Mouse (Mus musculus): ENCODE data around the gene Parpbp.

Gene Parpbp

GRCm38 (mm10) chr10:88146707-88147477 lies at the start of gene Parpbp, which contains the start of gene Nup37:
Gene Parpbp, minus strand, starts transcription at chr10:88146941.
Gene Nup37, plus strand, starts transcription at chr10:88146992.
- WGBS = 1% methylated on average over 53 of the region's 53 CpGs

- WGBS = 62% methylated on average over 7 of the region's 7 CpGs
Observed at GRCm38 (mm10) chr10:88167438-88168077, 20.8 kb upstream of the Parpbp start.

GRCm38 (mm10) chr10:88166158-88166557 lies 19.4 kb upstream of the Parpbp start:
- 60% methylated on average over 3 of the region's 3 CpGs for WGBS

- WGBS = 87% methylated on average over 5 of the region's 5 CpGs
Observed at GRCm38 (mm10) chr10:88162676-88163075, 15.9 kb upstream of the Parpbp start.

- 78% methylated on average over 2 of the region's 2 CpGs for WGBS
Observed at GRCm38 (mm10) chr10:88162096-88162495, 15.4 kb upstream of the Parpbp start.

- WGBS = 52% methylated on average over 6 of the region's 6 CpGs
Observed at GRCm38 (mm10) chr10:88151658-88152057, 4.9 kb upstream of the Parpbp start.

GRCm38 (mm10) chr10:88150381-88150780 lies 3.6 kb upstream of the Parpbp start:
- WGBS = 82% methylated on average over 4 of the region's 4 CpGs

- 13% methylated on average over 7 of the region's 7 CpGs for WGBS
Observed at GRCm38 (mm10) chr10:88146187-88146586, 554 bp downstream of the Parpbp start.

- WGBS = 96% methylated on average over 16 of the region's 16 CpGs
Observed at GRCm38 (mm10) chr10:88135630-88136029, 11.1 kb downstream of the Parpbp start.

GRCm38 (mm10) chr10:88113290-88113689 lies 33.5 kb downstream of the Parpbp start:
- WGBS = 63% methylated on average over 2 of the region's 2 CpGs

GRCm38 (mm10) chr10:88106169-88106568 lies 40.6 kb downstream of the Parpbp start:
- 94% methylated on average over 2 of the region's 2 CpGs for WGBS

GRCm38 (mm10) chr10:88090772-88091171 lies 56.0 kb downstream of the Parpbp start, which contains the start of gene Pmch:
Gene Pmch, plus strand, starts transcription at chr10:88091072.
- 68% methylated on average over 5 of the region's 5 CpGs for WGBS

- WGBS = 88% methylated on average over 3 of the region's 3 CpGs
Observed at GRCm38 (mm10) chr10:88067377-88067776, 79.4 kb downstream of the Parpbp start.

GRCm38 (mm10) chr10:88064872-88065271 lies 81.9 kb downstream of the Parpbp start:
- WGBS = 76% methylated on average over 2 of the region's 2 CpGs

- 91% methylated on average over 4 of the region's 4 CpGs for WGBS
Observed at GRCm38 (mm10) chr10:88063436-88063835, 83.3 kb downstream of the Parpbp start.

- WGBS = 60% methylated on average over 14 of the region's 14 CpGs
Observed at GRCm38 (mm10) chr10:88056950-88057649, 89.6 kb downstream of the Parpbp start.

GRCm38 (mm10) chr10:88054233-88054985 lies 92.3 kb downstream of the Parpbp start:
- 79% methylated on average over 14 of the region's 14 CpGs for WGBS

- 85% methylated on average over 11 of the region's 11 CpGs for WGBS
Observed at GRCm38 (mm10) chr10:88046098-88046771, 100.5 kb downstream of the Parpbp start.

GRCm38 (mm10) chr10:88044297-88044696 lies 102.4 kb downstream of the Parpbp start:
- WGBS = 69% methylated on average over 4 of the region's 4 CpGs

Measured in cerebral cortex, adult 2 months (tissue).